Mouse (Mus musculus): ENCODE measurements around the gene Il25.
"Not testable (repeated sequence)": the region's sequence is repeated elsewhere in the genome, so short reads cannot be mapped to it uniquely, and the experiment has no call there.

The Il25 gene

GRCm38 (mm10) chr14:54926401-54927158, 5.9 kb upstream of the Il25 start:
- DNase-seq (ENCODE audit: low read depth, low spot score), result peak; percentile 75

GRCm38 (mm10) chr14:54927296-54927695, 5.2 kb upstream of the Il25 start:
- DNase-seq (ENCODE audit: low read depth, low spot score), result no peak

- DNase-seq (ENCODE audit: low read depth, low spot score), result no peak
These were observed 2.7 kb upstream of the Il25 start for GRCm38 (mm10) chr14:54929801-54930200.

GRCm38 (mm10) chr14:54930431-54930830, 2.1 kb upstream of the Il25 start:
- no peak for DNase-seq (ENCODE audit: low read depth, low spot score)

- DNase-seq (ENCODE audit: low read depth, low spot score), result no peak
These were observed 3.7 kb downstream of the Il25 start, which contains the start of gene Cmtm5 for GRCm38 (mm10) chr14:54935904-54936830. TSS of gene Cmtm5 (plus strand) at chr14:54936261.

- DNase-seq (ENCODE audit: low read depth, low spot score), result no peak
These were observed 4.3 kb downstream of the Il25 start for GRCm38 (mm10) chr14:54936831-54937160.

- DNase-seq (ENCODE audit: low read depth, low spot score), result no peak
These were observed 5.1 kb downstream of the Il25 start for GRCm38 (mm10) chr14:54937361-54938182.

GRCm38 (mm10) chr14:54938431-54939219, 6.1 kb downstream of the Il25 start:
- DNase-seq (ENCODE audit: low read depth, low spot score), result no peak

- peak; percentile 52 for DNase-seq (ENCODE audit: low read depth, low spot score)
These were observed 7.1 kb downstream of the Il25 start for GRCm38 (mm10) chr14:54939434-54940175.

GRCm38 (mm10) chr14:54940176-54940530, 7.7 kb downstream of the Il25 start:
- no peak for DNase-seq (ENCODE audit: low read depth, low spot score)

GRCm38 (mm10) chr14:54941024-54941978, 8.8 kb downstream of the Il25 start:
- DNase-seq (ENCODE audit: low read depth, low spot score), result no peak

GRCm38 (mm10) chr14:54942479-54942878, 10.0 kb downstream of the Il25 start:
- DNase-seq (ENCODE audit: low read depth, low spot score), result no peak

GRCm38 (mm10) chr14:54943971-54944370, 11.5 kb downstream of the Il25 start:
- DNase-seq (ENCODE audit: low read depth, low spot score), result no peak

- no peak for DNase-seq (ENCODE audit: low read depth, low spot score)
These were observed 12.4 kb downstream of the Il25 start for GRCm38 (mm10) chr14:54944939-54945338.

- no peak for DNase-seq (ENCODE audit: low read depth, low spot score)
These were observed 13.6 kb downstream of the Il25 start for GRCm38 (mm10) chr14:54945975-54946704.

- DNase-seq (ENCODE audit: low read depth, low spot score), result not testable (repeated sequence)
These were observed 14.5 kb downstream of the Il25 start for GRCm38 (mm10) chr14:54947008-54947407.

GRCm38 (mm10) chr14:54948781-54949180, 16.3 kb downstream of the Il25 start:
- no peak for DNase-seq (ENCODE audit: low read depth, low spot score)

GRCm38 (mm10) chr14:54950493-54950892, 18.0 kb downstream of the Il25 start:
- DNase-seq (ENCODE audit: low read depth, low spot score), result no peak

- DNase-seq (ENCODE audit: low read depth, low spot score), result no peak
These were observed 19.1 kb downstream of the Il25 start for GRCm38 (mm10) chr14:54951587-54951986.

All from embryo, embryonic 11.5 days (tissue).